Mouse (Mus musculus): ENCODE results near the gene C1qtnf2. TPM values are rescaled to one million over a fixed set of nuclear protein-coding genes. Genes with fewer than 3 reads are reported as not detected.

The C1qtnf2 gene
- not detected in 2 replicates for polyA plus RNA-seq (2011; ENCODE audit: insufficient read depth, insufficient read length, low read depth, missing spikeins)

- TF ChIP-seq POLR2A (IDR thresholded peaks at IDR 0.05; ENCODE audit: insufficient read depth, low read length) (no peak), EP300 (IDR thresholded peaks at IDR 0.05; ENCODE audit: insufficient read depth, low read depth, low read length) (no peak), CTCF (IDR thresholded peaks at IDR 0.05; ENCODE audit: low read depth, low read length) (no peak)
- Histone ChIP-seq H3K4me1 (ENCODE audit: control insufficient read depth, insufficient read depth, low read length) (no peaks in the 10 kb centered on the region), H3K9ac (ENCODE audit: low read depth, poor library complexity, severe bottlenecking) (no peak within 1 kb of the TSS), H3K27me3 (ENCODE audit: control insufficient read depth, insufficient read depth, low read length, poor library complexity, severe bottlenecking) (no peaks in the 10 kb centered on the region), H3K27ac (ENCODE audit: insufficient read depth, low read length) (no peak within 1 kb of the TSS), H3K9me3 (replicated peaks; ENCODE audit: control insufficient read depth, insufficient read depth, low read length, poor library complexity, severe bottlenecking) (no peaks in the 10 kb centered on the region), H3K36me3 (ENCODE audit: control insufficient read depth, insufficient read depth, low read length, poor library complexity, severe bottlenecking) (no peaks in the 10 kb centered on the region), H3K4me3 (ENCODE audit: low read depth, low read length) (no peak within 1 kb of the TSS)
Measured at GRCm38 (mm10) chr11:43474225-43474774, at the start of gene C1qtnf2. Gene C1qtnf2, plus strand, starts transcription at chr11:43474276.

- H3K36me3 ChIP-seq (ENCODE audit: control insufficient read depth, insufficient read depth, low read length, poor library complexity, severe bottlenecking), result peaks cover 25% of the 10 kb centered on the region
- no peak overlapping the region for H3K27ac ChIP-seq (ENCODE audit: insufficient read depth, low read length)
- no peak overlapping the region for H3K4me3 ChIP-seq (ENCODE audit: low read depth, low read length)
- H3K4me1 ChIP-seq (ENCODE audit: control insufficient read depth, insufficient read depth, low read length), result no peaks in the 10 kb centered on the region
- TF ChIP-seq POLR2A (IDR thresholded peaks at IDR 0.05; ENCODE audit: insufficient read depth, low read length) (no peak), EP300 (IDR thresholded peaks at IDR 0.05; ENCODE audit: insufficient read depth, low read depth, low read length) (no peak), CTCF (IDR thresholded peaks at IDR 0.05; ENCODE audit: low read depth, low read length) (peak; percentile 35)
- no peaks in the 10 kb centered on the region for H3K27me3 ChIP-seq (ENCODE audit: control insufficient read depth, insufficient read depth, low read length, poor library complexity, severe bottlenecking)
- no peaks in the 10 kb centered on the region for H3K9me3 ChIP-seq (replicated peaks; ENCODE audit: control insufficient read depth, insufficient read depth, low read length, poor library complexity, severe bottlenecking)
- H3K9ac ChIP-seq (ENCODE audit: low read depth, poor library complexity, severe bottlenecking), result no peak overlapping the region
Measured at GRCm38 (mm10) chr11:43424386-43424785, 49.7 kb upstream of the C1qtnf2 start.

- no peaks in the 10 kb centered on the region for H3K27me3 ChIP-seq (ENCODE audit: control insufficient read depth, insufficient read depth, low read length, poor library complexity, severe bottlenecking)
- no peaks in the 10 kb centered on the region for H3K9me3 ChIP-seq (replicated peaks; ENCODE audit: control insufficient read depth, insufficient read depth, low read length, poor library complexity, severe bottlenecking)
- peaks cover 24% of the 10 kb centered on the region for H3K36me3 ChIP-seq (ENCODE audit: control insufficient read depth, insufficient read depth, low read length, poor library complexity, severe bottlenecking)
- no peaks in the 10 kb centered on the region for H3K4me1 ChIP-seq (ENCODE audit: control insufficient read depth, insufficient read depth, low read length)
- H3K4me3 ChIP-seq (ENCODE audit: low read depth, low read length), result peak overlapping the region; percentile 60
- H3K9ac ChIP-seq (ENCODE audit: low read depth, poor library complexity, severe bottlenecking), result peak overlapping the region; percentile 19
- TF ChIP-seq EP300 (IDR thresholded peaks at IDR 0.05; ENCODE audit: insufficient read depth, low read depth, low read length), result no peak
- TF ChIP-seq POLR2A (IDR thresholded peaks at IDR 0.05; ENCODE audit: insufficient read depth, low read length), result no peak
- H3K27ac ChIP-seq (ENCODE audit: insufficient read depth, low read length), result no peak overlapping the region
Measured at GRCm38 (mm10) chr11:43425166-43425709, 48.8 kb upstream of the C1qtnf2 start.

- Histone ChIP-seq H3K4me1 (ENCODE audit: control insufficient read depth, insufficient read depth, low read length) (no peaks in the 10 kb centered on the region), H3K9me3 (replicated peaks; ENCODE audit: control insufficient read depth, insufficient read depth, low read length, poor library complexity, severe bottlenecking) (no peaks in the 10 kb centered on the region), H3K27ac (ENCODE audit: insufficient read depth, low read length) (peak within 1 kb of the TSS; percentile 77), H3K36me3 (ENCODE audit: control insufficient read depth, insufficient read depth, low read length, poor library complexity, severe bottlenecking) (peaks cover 18% of the 10 kb centered on the region), H3K9ac (ENCODE audit: low read depth, poor library complexity, severe bottlenecking) (peak within 1 kb of the TSS; percentile 54), H3K4me3 (ENCODE audit: low read depth, low read length) (peak within 1 kb of the TSS; percentile 60), H3K27me3 (ENCODE audit: control insufficient read depth, insufficient read depth, low read length, poor library complexity, severe bottlenecking) (no peaks in the 10 kb centered on the region)
- no peak for TF ChIP-seq EP300 (IDR thresholded peaks at IDR 0.05; ENCODE audit: insufficient read depth, low read depth, low read length)
- peak; percentile 95 for TF ChIP-seq POLR2A (IDR thresholded peaks at IDR 0.05; ENCODE audit: insufficient read depth, low read length)
Measured at GRCm38 (mm10) chr11:43425824-43426413, 48.2 kb upstream of the C1qtnf2 start, which contains the start of gene Pttg1. Gene Pttg1, minus strand, starts transcription at chr11:43426251.

- Histone ChIP-seq H3K27me3 (ENCODE audit: control insufficient read depth, insufficient read depth, low read length, poor library complexity, severe bottlenecking) (no peaks in the 10 kb centered on the region), H3K4me3 (ENCODE audit: low read depth, low read length) (peak overlapping the region; percentile 2; the same call in 1 of the 2 replicates), H3K4me1 (ENCODE audit: control insufficient read depth, insufficient read depth, low read length) (no peaks in the 10 kb centered on the region), H3K36me3 (ENCODE audit: control insufficient read depth, insufficient read depth, low read length, poor library complexity, severe bottlenecking) (peaks cover 15% of the 10 kb centered on the region), H3K9ac (ENCODE audit: low read depth, poor library complexity, severe bottlenecking) (peak overlapping the region; percentile 54), H3K27ac (ENCODE audit: insufficient read depth, low read length) (peak overlapping the region; percentile 77), H3K9me3 (replicated peaks; ENCODE audit: control insufficient read depth, insufficient read depth, low read length, poor library complexity, severe bottlenecking) (no peaks in the 10 kb centered on the region)
- TF ChIP-seq EP300 (IDR thresholded peaks at IDR 0.05; ENCODE audit: insufficient read depth, low read depth, low read length) (no peak), CTCF (IDR thresholded peaks at IDR 0.05; ENCODE audit: low read depth, low read length) (no peak), POLR2A (IDR thresholded peaks at IDR 0.05; ENCODE audit: insufficient read depth, low read length) (no peak)
Measured at GRCm38 (mm10) chr11:43426414-43426884, 47.6 kb upstream of the C1qtnf2 start.

Data from ES-Bruce4 (cell line).